Mouse (Mus musculus) heart, postnatal 0 days (tissue): ENCODE measurements around the gene Xpa. TPM values are rescaled to one million over a fixed set of nuclear protein-coding genes. Genes with fewer than 3 reads are reported as not detected.

Source experiments
- ATAC-seq: fragments of 200-750 bp; cut with Nextera tagmentation; 2 replicates; pipeline ENCODE4 v1.8.0; 2017; ENCODE audit warnings: low read depth, moderate number of reproducible peaks, moderate library complexity; ENCODE audit not compliant: insufficient read depth
- DNase-seq: peaks from one replicate; pipeline ENCODE4 v3.0.0-alpha.2; 2016; ENCODE audit warnings: low spot score
- H3K27ac ChIP-seq: fragments of 300-500 bp; sonication (generic); 2 replicates; pipeline ENCODE4 v1.5.1; 2014; ENCODE audit warnings: low read depth, mild to moderate bottlenecking
- H3K27me3 ChIP-seq: fragments of 300-500 bp; sonication (generic); 2 replicates; pipeline ENCODE4 v1.6.1; 2014; ENCODE audit warnings: low read length, mixed read lengths; ENCODE audit not compliant: control insufficient read depth, insufficient read depth
- H3K36me3 ChIP-seq: fragments of 300-500 bp; sonication (generic); replicated peaks from 2 replicates; pipeline ENCODE4 v1.6.1; 2014; ENCODE audit warnings: low read length, mixed read lengths; ENCODE audit not compliant: control insufficient read depth, insufficient read depth
- H3K4me1 ChIP-seq: fragments of 300-500 bp; sonication (generic); 2 replicates; pipeline ENCODE4 v1.6.1; 2014; ENCODE audit warnings: antibody characterized with exemption; ENCODE audit not compliant: control insufficient read depth, insufficient read depth
- H3K4me2 ChIP-seq: fragments of 300-500 bp; sonication (generic); 2 replicates; pipeline ENCODE4 v1.6.1; 2014; ENCODE audit warnings: low read depth, mild to moderate bottlenecking, low read length, moderate library complexity
- H3K4me3 ChIP-seq: fragments of 300-500 bp; sonication (generic); 2 replicates; pipeline ENCODE4 v1.5.1; 2014; ENCODE audit warnings: low read depth, low read length
- H3K9ac ChIP-seq: fragments of 300-500 bp; sonication (generic); replicated peaks from 2 replicates; pipeline ENCODE4 v1.6.1; 2014; ENCODE audit warnings: low read depth, low read length, mixed read lengths
- H3K9me3 ChIP-seq: fragments of 300-500 bp; sonication (generic); replicated peaks from 2 replicates; pipeline ENCODE4 v1.6.1; 2016; ENCODE audit warnings: low read length; ENCODE audit not compliant: control insufficient read depth
- CTCF ChIP-seq: IDR thresholded peaks from 2 replicates; pipeline ENCODE4 v1.5.1; 2016; ENCODE audit warnings: antibody characterized with exemption, control low read depth, low read depth
- EP300 ChIP-seq: IDR thresholded peaks from 2 replicates; pipeline ENCODE4 v1.6.1; 2016; ENCODE audit warnings: antibody characterized with exemption, low read depth
- WGBS: fragments of 180-500 bp; shearing (Covaris S2); extraction: QIAGEN DNeasy Blood & Tissue Kit; methylation state at CpG from one replicate; pipeline ENCODE4 v1.1.7; 2014; 5-methylcytosine and 5-hydroxymethylcytosine counted together
- polyA plus RNA-seq: library from polyadenylated mRNA; unstranded; fragments of >200 nt; fragmentation: Nextera tagmentation; extraction: Ambion mirVana; gene quantifications from 2 replicates; pipeline ENCODE4 v1.2.1, GENCODE M21; 2015
- total RNA-seq: library from RNA; depleted of rRNA; stranded (reverse); fragments of >200 nt; gene quantifications from 2 replicates; pipeline ENCODE4 v1.2.3, GENCODE M21; 2014; ENCODE audit warnings: low replicate concordance; rRNA removed

The Xpa gene
- total and polyA plus RNA-seq, 2 experiments from 2014 or later: 9.4 to 19.1 TPM

- H3K4me2 ChIP-seq: no peak overlapping the region
- no peak for TF ChIP-seq EP300
- no peak for TF ChIP-seq CTCF
- no peaks in the 10 kb centered on the region for H3K9me3 ChIP-seq
- 88% methylated on average over 4 of the region's 4 CpGs for WGBS
- H3K9ac ChIP-seq: no peak overlapping the region
- H3K36me3 ChIP-seq: peaks cover 96% of the 10 kb centered on the region
- no peak for DNase-seq
- no peak for ATAC-seq
- peak overlapping the region; percentile 69 for H3K27ac ChIP-seq
- no peak overlapping the region for H3K4me3 ChIP-seq
- no peaks in the 10 kb centered on the region for H3K4me1 ChIP-seq
- no peaks in the 10 kb centered on the region for H3K27me3 ChIP-seq
These were observed 78.6 kb downstream of the Xpa start for GRCm38 (mm10) chr4:46117536-46117935.

- DNase-seq: peak; percentile 36
- Histone ChIP-seq H3K4me2 (no peak overlapping the region), H3K4me1 (no peaks in the 10 kb centered on the region), H3K27me3 (no peaks in the 10 kb centered on the region), H3K9ac (no peak overlapping the region), H3K9me3 (no peaks in the 10 kb centered on the region), H3K36me3 (peaks cover 90% of the 10 kb centered on the region), H3K27ac (peak overlapping the region; percentile 69), H3K4me3 (no peak overlapping the region)
- peak; percentile 70 for ATAC-seq
- no peak for TF ChIP-seq EP300
- WGBS: 54% methylated on average over 9 of the region's 10 CpGs
These were observed 79.5 kb downstream of the Xpa start for GRCm38 (mm10) chr4:46116544-46117175.

GRCm38 (mm10) chr4:46115308-46115707, 80.8 kb downstream of the Xpa start:
- ATAC-seq (no peak), DNase-seq (no peak)
- Histone ChIP-seq H3K36me3 (peaks cover 88% of the 10 kb centered on the region), H3K27ac (no peak overlapping the region), H3K27me3 (no peaks in the 10 kb centered on the region), H3K4me1 (no peaks in the 10 kb centered on the region), H3K4me2 (no peak overlapping the region), H3K9me3 (no peaks in the 10 kb centered on the region), H3K9ac (no peak overlapping the region), H3K4me3 (no peak overlapping the region)
- 49% methylated on average over 1 of the region's 1 CpGs for WGBS
- TF ChIP-seq EP300 (no peak), CTCF (no peak; the same call in 1 of the 2 replicates)

- Histone ChIP-seq H3K9ac (no peak overlapping the region), H3K27me3 (no peaks in the 10 kb centered on the region), H3K4me3 (no peak overlapping the region), H3K4me2 (no peak overlapping the region), H3K9me3 (no peaks in the 10 kb centered on the region), H3K4me1 (no peaks in the 10 kb centered on the region), H3K36me3 (peaks cover 89% of the 10 kb centered on the region), H3K27ac (no peak overlapping the region)
- ATAC-seq (no peak), DNase-seq (no peak)
- 46% methylated on average over 3 of the region's 3 CpGs for WGBS
- TF ChIP-seq CTCF (no peak), EP300 (no peak)
These were observed 84.8 kb downstream of the Xpa start for GRCm38 (mm10) chr4:46111361-46111760.

- 68% methylated on average over 8 of the region's 8 CpGs for WGBS
- Histone ChIP-seq H3K27ac (no peak overlapping the region), H3K4me1 (no peaks in the 10 kb centered on the region), H3K36me3 (peaks cover 78% of the 10 kb centered on the region), H3K4me3 (no peak overlapping the region), H3K9ac (no peak overlapping the region; the same call in 1 of the 2 replicates), H3K9me3 (no peaks in the 10 kb centered on the region), H3K27me3 (no peaks in the 10 kb centered on the region), H3K4me2 (no peak overlapping the region)
- no peak for DNase-seq
- ATAC-seq: no peak
- no peak for TF ChIP-seq CTCF
- no peak for TF ChIP-seq EP300
These were observed 86.0 kb downstream of the Xpa start for GRCm38 (mm10) chr4:46110084-46110483.

Other genes with a start within 250 kb of the Xpa start
- gene Tdrd7, start 231.0 kb downstream of the Xpa start, total RNA-seq: 18.7 and 45.8 TPM in 2 replicates
- 13.1 and 17.3 TPM in 2 replicates for gene Tdrd7, start 231.0 kb downstream of the Xpa start, polyA plus RNA-seq
- 127 and 163 TPM in 2 replicates for gene Tmod1, start 157.4 kb downstream of the Xpa start, total RNA-seq
- 220 and 224 TPM in 2 replicates for gene Tmod1, start 157.4 kb downstream of the Xpa start, polyA plus RNA-seq
- gene Ncbp1, start 57.7 kb downstream of the Xpa start, total RNA-seq: 18.2 and 25.9 TPM in 2 replicates
- gene Ncbp1, start 57.7 kb downstream of the Xpa start, polyA plus RNA-seq: 24.1 and 25.7 TPM in 2 replicates
- 16.4 and 17.8 TPM in 2 replicates for gene Tstd2, start 57.6 kb downstream of the Xpa start, total RNA-seq
- gene Tstd2, start 57.6 kb downstream of the Xpa start, polyA plus RNA-seq: 13.5 and 15.3 TPM in 2 replicates
- gene Foxe1, start 147.3 kb upstream of the Xpa start, total RNA-seq: 1.1 TPM in 1 of 2 replicates, not detected in the other
- 0.05 TPM in 1 of 2 replicates, not detected in the other for gene Foxe1, start 147.3 kb upstream of the Xpa start, polyA plus RNA-seq
- gene Trmo, start 193.1 kb upstream of the Xpa start, total RNA-seq: 3.9 and 12.1 TPM in 2 replicates
- 5.8 and 6.5 TPM in 2 replicates for gene Trmo, start 193.1 kb upstream of the Xpa start, polyA plus RNA-seq
- gene Hemgn, start 217.2 kb upstream of the Xpa start, total RNA-seq: 0.27 TPM in 1 of 2 replicates, not detected in the other
- 0.37 TPM in 1 of 2 replicates, not detected in the other for gene Hemgn, start 217.2 kb upstream of the Xpa start, polyA plus RNA-seq